Mouse (Mus musculus) heart, adult 2 months (tissue): ENCODE data around the gene Cep112. TPM values are rescaled to one million over a fixed set of nuclear protein-coding genes. Genes with fewer than 3 reads are reported as not detected.

Experiments
- DNase-seq, 2 experiments: peaks; one replicate each; pipeline ENCODE4 v3.0.0; 2021
- H3K27ac ChIP-seq: fragments of 200-600 bp; 2 replicates; pipeline ENCODE4 v1.8.1; 2022
- H3K27me3 ChIP-seq: fragments of 200-500 bp; 2 replicates; pipeline ENCODE4 v1.6.1; 2012; ENCODE audit warnings: mild to moderate bottlenecking, low read length, inconsistent platforms, mixed read lengths; ENCODE audit not compliant: control insufficient read depth, insufficient read depth
- H3K36me3 ChIP-seq: fragments of 200-500 bp; 2 replicates; pipeline ENCODE4 v1.6.1; 2012; ENCODE audit warnings: low read length, inconsistent platforms; ENCODE audit not compliant: control insufficient read depth, insufficient read depth
- H3K4me1 ChIP-seq: fragments of 200-500 bp; 2 replicates; pipeline ENCODE4 v1.6.1; 2011; ENCODE audit warnings: low read length; ENCODE audit not compliant: control insufficient read depth, insufficient read depth
- H3K4me3 ChIP-seq: fragments of 200-600 bp; 2 replicates; pipeline ENCODE4 v1.8.1; 2022
- H3K79me2 ChIP-seq: fragments of 200-500 bp; replicated peaks from 2 replicates; pipeline ENCODE4 v1.6.1; 2012; ENCODE audit warnings: mild to moderate bottlenecking, inconsistent platforms, low read length, moderate library complexity, mixed read lengths; ENCODE audit not compliant: control insufficient read depth, insufficient read depth
- H3K9ac ChIP-seq: fragments of 200-500 bp; 2 replicates; pipeline ENCODE4 v1.6.1; 2012; ENCODE audit warnings: low read depth, mild to moderate bottlenecking, control low read depth, inconsistent platforms, low read length, mixed read lengths
- CTCF ChIP-seq: fragments of 200-600 bp; IDR thresholded peaks from 2 replicates; pipeline ENCODE4 v1.8.1; 2022; ENCODE audit warnings: antibody characterized with exemption, mild to moderate bottlenecking, moderate library complexity
- EP300 ChIP-seq: fragments of 200-500 bp; IDR thresholded peaks from 2 replicates; pipeline ENCODE4 v1.6.1; 2011; ENCODE audit warnings: low read depth, low read length, control low read depth; ENCODE audit not compliant: insufficient read depth
- POLR2A ChIP-seq: fragments of 200-500 bp; IDR thresholded peaks from 2 replicates; pipeline ENCODE4 v1.6.1; 2011; ENCODE audit warnings: mild to moderate bottlenecking, low read depth, low read length, control low read depth; ENCODE audit not compliant: insufficient read depth
- WGBS: fragments of 180-500 bp; shearing (Covaris S2); methylation state at CpG from one replicate; pipeline ENCODE4 v1.1.7; 2018; 5-methylcytosine and 5-hydroxymethylcytosine counted together
- intact Hi-C: fragments of 180-260 bp; cut with DNase I; formaldehyde crosslinking; loops from one replicate; pipeline ENCODE4 v1.15.1; 2025
- polyA plus RNA-seq: library from polyadenylated mRNA; depleted of rRNA; stranded (reverse); fragments of >200 nt; gene quantifications from 2 replicates; pipeline ENCODE4 v1.2.3, GENCODE M21; 2012
- total RNA-seq, 2 experiments: library from RNA; stranded (reverse); gene quantifications; 2 replicates each; pipeline ENCODE4 v1.2.3; 2021

Gene Cep112
- total and polyA plus RNA-seq, 3 experiments = 1.1 to 14.4 (median 10.6) TPM

DNA sequence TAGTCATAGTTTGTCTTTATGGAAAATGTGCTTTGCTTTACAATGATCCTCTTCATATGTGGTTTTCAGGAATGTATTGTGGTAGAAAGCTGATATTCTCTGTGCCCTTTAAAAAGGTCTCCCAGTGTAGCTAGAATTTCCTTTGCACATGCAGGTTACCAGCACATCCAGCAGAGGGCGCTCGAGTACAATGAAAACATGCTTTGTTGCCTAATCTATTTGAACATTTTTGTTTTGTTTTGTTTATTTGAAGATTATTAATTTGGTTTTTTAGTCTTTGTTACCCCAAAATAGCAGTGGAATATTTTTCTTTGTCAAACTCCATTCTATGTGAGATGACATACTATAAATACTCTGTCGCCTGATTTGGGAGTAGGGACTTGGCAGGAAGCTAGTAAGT lies 24.8 kb downstream of the Cep112 start:
- Histone ChIP-seq H3K27ac (no peak overlapping the region), H3K4me3 (no peak overlapping the region), H3K9ac (no peak overlapping the region), H3K4me1 (no peaks in the 10 kb centered on the region), H3K27me3 (no peaks in the 10 kb centered on the region), H3K36me3 (no peaks in the 10 kb centered on the region), H3K79me2 (no peaks in the 10 kb centered on the region)
- 30% methylated on average over 3 of the region's 3 CpGs for WGBS
- TF ChIP-seq POLR2A = no peak
- TF ChIP-seq CTCF = peak; percentile 100
- DNase-seq = peak; percentile 29 to 77
- intact Hi-C loops = loop anchor here (1.0 to 5.0 kb wide), 4 partner anchors 472 to 742 kb away; partner anchors contain the start of gene Axin2

DNA sequence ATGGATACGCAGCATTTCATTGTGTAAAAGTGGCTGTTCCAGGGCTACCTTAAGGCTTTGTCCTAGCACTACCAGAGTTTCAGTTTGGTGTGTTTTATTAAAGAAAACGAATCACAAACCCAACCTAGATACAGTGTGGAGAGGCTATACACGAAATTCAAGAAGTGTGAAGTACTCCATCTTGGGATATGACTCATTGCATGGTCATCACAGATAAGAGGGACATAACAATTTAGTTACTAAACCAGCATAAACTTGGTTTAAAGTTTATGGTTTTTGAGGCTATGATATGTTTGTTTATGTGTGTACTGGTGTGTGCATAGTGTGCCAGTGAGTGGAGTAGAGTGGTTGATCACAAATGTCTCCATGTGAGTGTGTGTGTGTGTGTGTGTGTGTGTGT lies 34.6 kb downstream of the Cep112 start:
- TF ChIP-seq CTCF = no peak
- no peak for TF ChIP-seq EP300
- TF ChIP-seq POLR2A = no peak
- no peak overlapping the region for H3K27ac ChIP-seq
- DNase-seq = no peak
- H3K4me1 ChIP-seq = no peaks in the 10 kb centered on the region
- H3K4me3 ChIP-seq = no peak overlapping the region
- no peaks in the 10 kb centered on the region for H3K27me3 ChIP-seq
- WGBS = 79% methylated on average over 3 of the region's 3 CpGs
- no peaks in the 10 kb centered on the region for H3K79me2 ChIP-seq
- no peak overlapping the region for H3K9ac ChIP-seq
- H3K36me3 ChIP-seq = no peaks in the 10 kb centered on the region
- intact Hi-C loops = no loop called here

DNA sequence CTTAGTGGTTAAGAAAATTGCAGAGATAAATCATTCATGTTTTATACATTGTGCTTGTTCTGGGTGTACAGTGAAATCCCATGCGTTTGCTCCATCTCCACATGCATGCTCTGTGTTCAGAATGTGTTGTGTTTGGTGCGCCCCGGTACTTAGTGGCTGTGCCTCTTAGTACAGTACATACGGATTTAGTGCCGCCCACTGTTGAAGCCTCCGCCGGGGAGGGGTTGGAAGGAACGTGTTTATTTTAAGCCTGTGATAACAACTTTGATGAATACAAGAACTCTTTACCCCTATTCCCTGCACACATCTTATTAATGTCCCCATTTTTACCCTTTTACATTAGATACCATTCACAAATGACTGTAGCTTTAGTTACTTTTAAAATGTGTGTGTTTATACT lies 39.1 kb downstream of the Cep112 start:
- H3K4me1 ChIP-seq = no peaks in the 10 kb centered on the region
- intact Hi-C loops = no loop called here
- H3K79me2 ChIP-seq = no peaks in the 10 kb centered on the region
- no peak overlapping the region for H3K4me3 ChIP-seq
- TF ChIP-seq CTCF = no peak
- TF ChIP-seq POLR2A = no peak
- TF ChIP-seq EP300 = no peak
- no peak overlapping the region for H3K9ac ChIP-seq
- DNase-seq = no peak
- no peak overlapping the region for H3K27ac ChIP-seq
- WGBS = 40% methylated on average over 8 of the region's 8 CpGs
- no peaks in the 10 kb centered on the region for H3K27me3 ChIP-seq
- H3K36me3 ChIP-seq = no peaks in the 10 kb centered on the region

DNA sequence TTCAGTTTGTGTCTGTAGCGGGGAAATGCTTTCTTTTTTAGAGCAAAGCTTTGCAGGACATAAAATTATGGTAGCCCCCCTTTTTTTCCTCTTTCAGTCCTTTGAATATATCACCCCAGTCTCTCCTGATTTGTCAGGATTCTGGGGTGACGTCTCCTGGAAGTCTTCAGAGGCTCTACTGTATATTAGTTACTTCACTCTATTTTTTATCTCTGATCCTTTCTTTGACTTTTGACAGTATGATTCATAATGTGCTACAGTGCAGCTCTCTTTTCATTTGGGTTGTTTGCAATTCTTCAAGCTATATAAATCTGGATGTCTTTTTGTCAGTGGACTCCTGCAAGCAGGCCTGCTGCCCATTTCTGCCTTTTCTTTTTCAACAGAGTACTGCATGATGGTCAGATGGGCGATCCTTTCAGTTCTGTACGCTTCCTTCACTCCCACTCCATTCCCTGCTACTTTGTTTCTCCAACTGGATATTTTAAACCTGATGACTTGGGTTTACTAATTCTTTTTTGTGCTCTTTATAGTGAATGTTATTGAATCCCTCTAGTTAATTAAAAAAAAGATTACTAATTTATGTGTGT lies 39.8 kb downstream of the Cep112 start:
- Histone ChIP-seq H3K27me3 (no peaks in the 10 kb centered on the region), H3K4me3 (no peak overlapping the region), H3K79me2 (no peaks in the 10 kb centered on the region), H3K9ac (no peak overlapping the region), H3K27ac (no peak overlapping the region), H3K36me3 (no peaks in the 10 kb centered on the region), H3K4me1 (no peaks in the 10 kb centered on the region)
- TF ChIP-seq EP300 = no peak
- TF ChIP-seq POLR2A = no peak
- no peak for TF ChIP-seq CTCF
- WGBS = 92% methylated on average over 4 of the region's 4 CpGs
- intact Hi-C loops = no loop called here
- DNase-seq = no peak

DNA sequence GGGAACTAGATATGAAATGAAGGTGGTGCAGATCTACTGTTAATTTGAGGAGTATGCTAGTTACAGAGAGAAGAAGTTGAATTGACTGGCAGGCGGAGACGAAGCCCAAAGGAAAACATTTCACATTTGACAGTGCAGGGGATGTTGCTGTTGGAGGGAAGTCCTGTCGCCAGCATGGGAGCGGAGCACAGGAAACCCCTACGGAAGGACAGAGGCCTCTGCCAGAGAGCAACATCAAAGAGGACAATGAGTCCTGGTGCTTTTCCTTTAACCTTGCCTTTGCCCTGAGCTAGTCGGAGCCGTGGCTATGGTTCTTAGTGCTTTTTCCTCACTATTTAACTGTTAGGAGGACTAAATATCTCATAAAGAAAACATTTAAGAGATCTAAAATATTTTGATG lies 50.7 kb downstream of the Cep112 start:
- H3K27ac ChIP-seq = no peak overlapping the region
- H3K27me3 ChIP-seq = no peaks in the 10 kb centered on the region
- H3K36me3 ChIP-seq = no peaks in the 10 kb centered on the region
- H3K4me3 ChIP-seq = no peak overlapping the region
- intact Hi-C loops = no loop called here
- H3K4me1 ChIP-seq = peaks cover 1% of the 10 kb centered on the region; the same call in 1 of the 2 replicates
- no peak overlapping the region for H3K9ac ChIP-seq
- DNase-seq = peak in 1 of 2 experiments; percentile 17
- WGBS = 40% methylated on average over 7 of the region's 7 CpGs
- no peak for TF ChIP-seq POLR2A
- TF ChIP-seq CTCF = no peak
- no peak for TF ChIP-seq EP300
- H3K79me2 ChIP-seq = no peaks in the 10 kb centered on the region

DNA sequence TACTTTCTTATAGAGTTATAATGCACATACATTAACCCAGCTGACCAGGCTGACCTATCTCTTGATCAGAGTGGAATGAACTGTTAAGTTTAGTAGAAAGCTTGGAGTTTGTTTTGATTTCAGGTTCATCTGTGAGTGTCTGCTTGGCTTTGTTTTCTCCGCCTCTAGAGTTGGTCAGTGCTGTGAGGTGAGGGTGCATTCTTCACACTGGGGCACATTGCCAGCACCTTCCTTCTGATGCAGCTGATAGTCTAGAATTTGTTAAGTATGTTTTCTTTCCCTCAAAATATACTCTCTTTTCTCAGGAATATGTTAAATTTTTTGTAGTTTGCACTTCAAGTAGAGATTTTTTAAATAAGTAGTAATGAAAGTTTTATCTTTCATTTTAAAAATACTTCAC lies 51.2 kb downstream of the Cep112 start:
- intact Hi-C loops = no loop called here
- 64% methylated on average over 1 of the region's 1 CpGs for WGBS
- H3K4me3 ChIP-seq = no peak overlapping the region
- H3K9ac ChIP-seq = no peak overlapping the region
- H3K27me3 ChIP-seq = no peaks in the 10 kb centered on the region
- peaks cover 1% of the 10 kb centered on the region; the same call in 1 of the 2 replicates for H3K4me1 ChIP-seq
- no peak overlapping the region for H3K27ac ChIP-seq
- DNase-seq = no peak
- no peaks in the 10 kb centered on the region for H3K36me3 ChIP-seq
- no peaks in the 10 kb centered on the region for H3K79me2 ChIP-seq
- no peak for TF ChIP-seq CTCF
- no peak for TF ChIP-seq POLR2A
- no peak for TF ChIP-seq EP300
